Mouse (Mus musculus): ENCODE results near the gene 9330182L06Rik.

The 9330182L06Rik gene

GRCm38 (mm10) chr5:9265586-9266279 is at the start of gene 9330182L06Rik:
Gene 9330182L06Rik, plus strand, starts transcription at chr5:9266118.
- peak; percentile 74 for DNase-seq (ENCODE audit: extremely low spot score)

- no peak for DNase-seq (ENCODE audit: extremely low spot score)
Observed at GRCm38 (mm10) chr5:9227456-9228008, 38.4 kb upstream of the 9330182L06Rik start.

- no peak for DNase-seq (ENCODE audit: extremely low spot score)
Observed at GRCm38 (mm10) chr5:9264361-9264760, 1.6 kb upstream of the 9330182L06Rik start.

- no peak for DNase-seq (ENCODE audit: extremely low spot score)
Observed at GRCm38 (mm10) chr5:9266280-9266923, 484 bp downstream of the 9330182L06Rik start.

GRCm38 (mm10) chr5:9269666-9270065 is 3.7 kb downstream of the 9330182L06Rik start:
- DNase-seq (ENCODE audit: extremely low spot score), result no peak

GRCm38 (mm10) chr5:9272976-9273375 is 7.1 kb downstream of the 9330182L06Rik start:
- DNase-seq (ENCODE audit: extremely low spot score), result no peak

GRCm38 (mm10) chr5:9295777-9296549 is 30.0 kb downstream of the 9330182L06Rik start:
- no peak for DNase-seq (ENCODE audit: extremely low spot score)

GRCm38 (mm10) chr5:9296550-9296928 is 30.6 kb downstream of the 9330182L06Rik start:
- DNase-seq (ENCODE audit: extremely low spot score), result no peak

GRCm38 (mm10) chr5:9326863-9327262 is 60.9 kb downstream of the 9330182L06Rik start:
- DNase-seq (ENCODE audit: extremely low spot score), result no peak

GRCm38 (mm10) chr5:9327528-9327927 is 61.6 kb downstream of the 9330182L06Rik start:
- DNase-seq (ENCODE audit: extremely low spot score), result no peak

- no peak for DNase-seq (ENCODE audit: extremely low spot score)
Observed at GRCm38 (mm10) chr5:9338756-9339510, 73.0 kb downstream of the 9330182L06Rik start.

- no peak for DNase-seq (ENCODE audit: extremely low spot score)
Observed at GRCm38 (mm10) chr5:9339511-9340173, 73.7 kb downstream of the 9330182L06Rik start.

- DNase-seq (ENCODE audit: extremely low spot score), result no peak
Observed at GRCm38 (mm10) chr5:9344581-9344980, 78.7 kb downstream of the 9330182L06Rik start.

- DNase-seq (ENCODE audit: extremely low spot score), result no peak
Observed at GRCm38 (mm10) chr5:9345038-9345617, 79.2 kb downstream of the 9330182L06Rik start.

GRCm38 (mm10) chr5:9345625-9346024 is 79.7 kb downstream of the 9330182L06Rik start:
- no peak for DNase-seq (ENCODE audit: extremely low spot score)

- no peak for DNase-seq (ENCODE audit: extremely low spot score)
Observed at GRCm38 (mm10) chr5:9346510-9346909, 80.6 kb downstream of the 9330182L06Rik start.

- no peak for DNase-seq (ENCODE audit: extremely low spot score)
Observed at GRCm38 (mm10) chr5:9352163-9352562, 86.2 kb downstream of the 9330182L06Rik start.

- DNase-seq (ENCODE audit: extremely low spot score), result no peak
Observed at GRCm38 (mm10) chr5:9352646-9353045, 86.7 kb downstream of the 9330182L06Rik start.

- no peak for DNase-seq (ENCODE audit: extremely low spot score)
Observed at GRCm38 (mm10) chr5:9354257-9354656, 88.3 kb downstream of the 9330182L06Rik start.

- no peak for DNase-seq (ENCODE audit: extremely low spot score)
Observed at GRCm38 (mm10) chr5:9358076-9358475, 92.2 kb downstream of the 9330182L06Rik start.
